Mouse (Mus musculus): ENCODE data around the gene Fggy. TPM values are rescaled to one million over a fixed set of nuclear protein-coding genes. Genes with fewer than 3 reads are reported as not detected.

Fggy gene
- polyA plus RNA-seq, 1 experiment: not detected

DNA sequence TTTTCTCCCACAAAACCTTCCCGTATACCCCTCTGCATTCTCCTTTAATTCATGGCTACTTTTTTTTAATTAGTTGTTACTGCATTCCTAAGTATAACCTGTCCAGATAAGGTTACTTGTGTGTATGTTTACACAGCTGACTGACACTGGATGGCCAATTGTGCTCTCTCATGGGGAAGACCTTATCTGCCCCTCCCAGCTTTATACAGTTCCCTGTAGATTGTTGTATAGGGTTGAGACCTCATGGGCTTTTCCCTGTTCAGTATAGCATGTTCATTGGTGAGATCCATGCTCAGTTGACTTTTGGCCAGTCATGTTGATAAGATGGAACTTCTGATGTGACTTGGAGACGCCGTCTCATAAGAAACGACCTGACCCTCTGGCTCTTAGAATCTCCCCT, 363.1 kb downstream of the Fggy start:
- Histone ChIP-seq H3K4me1 (ENCODE audit: control insufficient read depth) (no peaks in the 10 kb centered on the region), H3K36me3 (ENCODE audit: control insufficient read depth) (no peaks in the 10 kb centered on the region; the same call in 1 of the 2 replicates), H3K4me3 (replicated peaks) (no peak overlapping the region), H3K9me3 (ENCODE audit: control insufficient read depth, low read length) (no peaks in the 10 kb centered on the region), H3K27me3 (ENCODE audit: control insufficient read depth) (no peaks in the 10 kb centered on the region)
- no peak for TF ChIP-seq GATA1 (IDR thresholded peaks at IDR 0.05; ENCODE audit: low read length)

DNA sequence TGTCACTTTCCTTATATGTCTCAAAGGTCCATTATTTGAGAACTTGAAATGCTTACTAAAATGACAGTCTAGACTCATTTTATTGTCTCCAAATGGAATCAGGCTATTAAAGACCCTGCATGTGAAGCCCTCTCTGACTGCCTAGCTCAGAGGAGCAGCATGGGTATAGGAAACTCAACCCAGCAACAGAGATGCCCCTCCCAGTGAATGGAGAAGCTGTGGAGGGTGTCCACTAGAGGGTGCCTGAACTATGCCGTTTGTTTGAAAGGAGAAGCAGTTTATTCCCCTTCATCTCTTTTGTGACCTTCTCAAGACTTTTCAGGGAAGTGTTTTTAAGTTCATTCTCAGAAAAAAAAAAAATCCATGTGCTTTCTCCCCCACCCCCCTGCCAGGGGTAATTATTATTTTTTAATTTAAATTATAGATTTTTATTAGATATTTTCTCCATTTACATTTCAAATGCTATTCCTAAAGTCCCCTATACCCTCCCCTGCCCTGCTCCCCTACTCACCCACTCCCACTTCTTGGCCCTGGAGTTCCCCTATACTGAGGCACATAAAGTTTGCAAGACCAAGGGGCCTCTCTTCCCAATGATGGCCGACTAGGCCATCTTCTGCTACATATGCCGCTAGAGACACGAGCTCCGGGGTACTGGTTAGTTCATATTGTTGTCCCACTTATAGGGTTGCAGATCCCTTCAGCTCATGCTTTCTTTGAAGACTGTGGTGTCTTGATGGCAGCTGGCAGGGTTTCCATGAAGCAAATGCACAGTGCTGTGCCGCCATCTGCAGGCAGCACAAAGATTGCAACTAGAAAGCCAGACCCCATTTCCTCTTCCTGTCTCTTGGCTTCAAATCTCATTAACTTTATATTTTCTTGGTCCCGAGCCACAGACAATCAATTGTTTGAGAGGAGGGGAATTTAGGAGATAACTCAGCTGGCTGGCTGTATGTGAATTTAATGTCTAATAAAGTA, 367.2 kb downstream of the Fggy start:
- Histone ChIP-seq H3K36me3 (ENCODE audit: control insufficient read depth) (no peaks in the 10 kb centered on the region), H3K4me1 (ENCODE audit: control insufficient read depth) (no peaks in the 10 kb centered on the region)
- TF ChIP-seq GATA1 (IDR thresholded peaks at IDR 0.05; ENCODE audit: low read length): no peak
- TF ChIP-seq TAL1 (IDR thresholded peaks at IDR 0.05; ENCODE audit: low read length): no peak

DNA sequence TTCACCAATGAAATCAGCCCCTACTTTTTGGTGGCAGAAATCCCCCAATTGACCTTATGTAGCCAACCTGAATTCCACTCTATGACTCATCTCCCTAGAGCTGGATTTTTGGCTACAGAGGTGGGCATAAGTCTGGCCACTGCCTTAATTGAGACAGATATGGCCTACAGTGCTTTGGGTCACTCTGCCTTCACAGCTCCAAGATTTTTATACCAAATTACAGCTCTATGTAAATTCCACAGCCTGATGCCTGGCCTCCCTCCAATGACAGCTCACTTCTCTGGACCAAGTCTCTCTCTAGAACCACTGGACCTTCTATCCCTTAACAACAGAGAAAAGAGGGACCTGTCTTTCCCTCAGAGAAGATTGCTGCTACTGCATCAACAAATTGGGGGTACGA, 371.5 kb downstream of the Fggy start:
- Histone ChIP-seq H3K4me3 (replicated peaks) (no peak overlapping the region), H3K9me3 (ENCODE audit: control insufficient read depth, low read length) (no peaks in the 10 kb centered on the region), H3K36me3 (ENCODE audit: control insufficient read depth) (no peaks in the 10 kb centered on the region), H3K27me3 (ENCODE audit: control insufficient read depth) (no peaks in the 10 kb centered on the region), H3K4me1 (ENCODE audit: control insufficient read depth) (no peaks in the 10 kb centered on the region)
- no peak for TF ChIP-seq GATA1 (IDR thresholded peaks at IDR 0.05; ENCODE audit: low read length)
- no peak for TF ChIP-seq TAL1 (IDR thresholded peaks at IDR 0.05; ENCODE audit: low read length)

More for the DNA sequence above, 367.2 kb downstream of the Fggy start:
- H3K4me3 ChIP-seq (replicated peaks): no peak overlapping the region
- no peaks in the 10 kb centered on the region for H3K9me3 ChIP-seq (ENCODE audit: control insufficient read depth, low read length)
- no peaks in the 10 kb centered on the region for H3K27me3 ChIP-seq (ENCODE audit: control insufficient read depth)

DNA sequence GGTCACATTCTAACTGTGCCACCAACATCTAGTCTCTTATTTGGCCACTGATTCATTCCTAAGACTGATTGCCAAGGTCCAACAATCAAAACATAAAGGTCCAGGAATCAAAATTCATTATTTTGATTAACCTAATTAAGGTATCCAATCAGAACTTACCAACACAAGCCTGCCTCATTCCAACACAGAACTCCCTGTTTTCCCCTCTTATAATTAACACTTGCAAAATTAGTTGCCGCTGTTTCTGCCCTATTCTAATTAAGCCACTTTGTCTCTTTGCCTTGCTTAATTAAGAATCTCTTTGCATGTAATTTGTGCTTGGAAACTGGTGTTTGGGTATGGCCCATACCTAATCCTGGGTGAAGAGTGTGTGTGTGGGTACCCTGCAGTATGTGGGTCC, 372.6 kb downstream of the Fggy start:
- Histone ChIP-seq H3K27me3 (ENCODE audit: control insufficient read depth) (no peaks in the 10 kb centered on the region), H3K36me3 (ENCODE audit: control insufficient read depth) (no peaks in the 10 kb centered on the region), H3K4me3 (replicated peaks) (no peak overlapping the region), H3K9me3 (ENCODE audit: control insufficient read depth, low read length) (no peaks in the 10 kb centered on the region), H3K4me1 (ENCODE audit: control insufficient read depth) (no peaks in the 10 kb centered on the region)
- TF ChIP-seq TAL1 (IDR thresholded peaks at IDR 0.05; ENCODE audit: low read length) (no peak), GATA1 (IDR thresholded peaks at IDR 0.05; ENCODE audit: low read length) (no peak)

DNA sequence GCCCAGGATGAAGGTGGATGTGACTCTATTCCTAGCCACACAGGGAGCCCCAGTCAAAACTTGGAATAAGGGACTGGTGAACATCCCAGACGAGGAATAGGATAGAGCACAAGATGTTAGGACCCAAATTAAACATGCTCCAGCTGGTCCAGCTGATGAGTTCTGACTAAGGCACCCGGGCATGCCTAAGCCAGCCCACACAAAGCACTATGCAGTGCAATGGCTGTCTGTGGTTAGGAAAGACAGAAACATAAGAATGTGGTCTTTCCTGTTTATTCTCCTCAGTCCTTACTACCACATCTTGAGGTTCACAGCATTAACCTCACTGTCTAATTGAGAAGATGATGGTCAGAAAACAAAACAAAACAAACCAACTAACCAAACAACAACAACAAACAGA, 374.0 kb downstream of the Fggy start:
- Histone ChIP-seq H3K36me3 (ENCODE audit: control insufficient read depth) (no peaks in the 10 kb centered on the region), H3K4me1 (ENCODE audit: control insufficient read depth) (no peaks in the 10 kb centered on the region), H3K27me3 (ENCODE audit: control insufficient read depth) (no peaks in the 10 kb centered on the region), H3K4me3 (replicated peaks) (no peak overlapping the region), H3K9me3 (ENCODE audit: control insufficient read depth, low read length) (no peaks in the 10 kb centered on the region)
- TF ChIP-seq GATA1 (IDR thresholded peaks at IDR 0.05; ENCODE audit: low read length): no peak
- no peak for TF ChIP-seq TAL1 (IDR thresholded peaks at IDR 0.05; ENCODE audit: low read length)

DNA sequence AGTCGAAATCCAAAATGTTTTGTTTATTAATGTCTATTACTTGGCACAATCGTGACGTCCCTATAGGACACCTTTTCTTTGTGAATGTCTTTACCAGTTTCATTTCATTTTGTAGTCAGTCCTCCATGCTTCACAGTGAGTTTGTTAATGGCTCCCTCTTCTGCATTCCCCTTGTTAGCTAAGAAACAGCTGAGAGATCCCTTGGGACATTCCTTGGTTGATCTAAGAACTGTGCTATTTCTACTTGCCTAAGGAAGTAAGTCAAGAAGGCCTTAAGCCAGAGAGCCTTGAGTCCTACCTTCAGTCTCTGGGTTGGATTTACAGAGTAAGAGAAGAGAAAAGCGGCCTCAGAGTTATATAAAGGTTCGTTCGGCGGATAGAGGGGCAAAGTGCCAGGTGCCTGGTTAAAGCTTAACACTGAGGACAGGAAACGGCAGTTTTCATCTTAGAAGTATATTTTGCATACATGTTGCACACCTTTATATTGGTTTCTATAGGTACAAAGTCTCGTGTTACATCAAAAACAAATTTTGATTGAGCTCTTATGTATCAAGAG, 376.6 kb downstream of the Fggy start:
- Histone ChIP-seq H3K27me3 (ENCODE audit: control insufficient read depth) (no peaks in the 10 kb centered on the region), H3K36me3 (ENCODE audit: control insufficient read depth) (no peaks in the 10 kb centered on the region), H3K4me1 (ENCODE audit: control insufficient read depth) (no peaks in the 10 kb centered on the region), H3K9me3 (ENCODE audit: control insufficient read depth, low read length) (no peaks in the 10 kb centered on the region), H3K4me3 (replicated peaks) (no peak overlapping the region)
- TF ChIP-seq GATA1 (IDR thresholded peaks at IDR 0.05; ENCODE audit: low read length) (no peak), TAL1 (IDR thresholded peaks at IDR 0.05; ENCODE audit: low read length) (no peak)

DNA sequence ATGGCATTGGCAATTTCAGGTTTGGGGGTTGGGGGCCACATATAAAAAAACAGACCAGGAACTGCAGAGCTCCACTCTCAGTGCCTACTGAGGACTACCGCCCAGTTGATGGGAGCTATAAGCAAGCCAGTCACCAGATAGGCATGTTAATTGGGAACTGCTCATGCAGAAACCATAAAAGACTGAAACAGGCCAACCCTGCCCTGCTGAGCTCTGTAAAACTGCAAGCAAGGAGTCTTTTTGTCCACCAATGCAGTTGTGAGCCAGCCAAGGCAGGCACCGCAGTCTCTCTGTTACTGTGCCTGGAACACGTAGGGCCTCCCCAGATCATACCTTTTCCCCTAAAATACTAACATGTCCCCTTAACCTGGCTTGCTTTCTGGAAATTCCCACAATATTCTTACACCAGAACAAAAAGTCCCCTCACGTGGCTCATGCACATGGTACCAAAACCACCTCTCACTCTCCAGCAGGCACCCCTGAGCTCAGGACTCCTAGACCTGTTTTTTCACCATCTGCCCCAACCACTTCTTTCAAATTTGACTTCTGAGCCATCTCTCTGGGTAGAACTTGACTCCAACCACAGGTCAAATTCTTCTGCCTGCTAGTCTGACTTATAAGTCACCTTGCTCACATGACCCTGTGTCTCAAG, 377.2 kb downstream of the Fggy start:
- Histone ChIP-seq H3K4me1 (ENCODE audit: control insufficient read depth) (no peaks in the 10 kb centered on the region), H3K4me3 (replicated peaks) (no peak overlapping the region), H3K27me3 (ENCODE audit: control insufficient read depth) (no peaks in the 10 kb centered on the region), H3K36me3 (ENCODE audit: control insufficient read depth) (no peaks in the 10 kb centered on the region), H3K9me3 (ENCODE audit: control insufficient read depth, low read length) (no peaks in the 10 kb centered on the region)
- TF ChIP-seq GATA1 (IDR thresholded peaks at IDR 0.05; ENCODE audit: low read length): no peak
- no peak for TF ChIP-seq TAL1 (IDR thresholded peaks at IDR 0.05; ENCODE audit: low read length)

DNA sequence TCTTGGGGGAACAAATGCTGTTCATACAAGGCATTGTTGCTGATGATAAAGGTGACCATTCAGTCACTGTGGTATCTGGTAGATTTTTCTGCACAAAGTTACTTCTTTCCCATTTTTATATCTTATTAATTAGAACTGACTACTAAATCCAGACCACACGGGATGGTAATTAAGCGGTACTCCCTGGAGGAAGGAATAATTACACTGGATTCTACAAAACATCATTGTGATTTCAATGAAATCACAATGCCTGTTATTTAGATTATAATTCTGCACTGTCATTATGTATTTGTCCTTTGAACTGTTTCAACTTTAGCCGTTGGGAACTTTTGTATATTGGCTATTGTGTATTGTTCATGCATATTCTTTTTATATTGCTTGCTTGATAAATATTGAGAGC, 381.4 kb downstream of the Fggy start:
- no peaks in the 10 kb centered on the region for H3K27me3 ChIP-seq (ENCODE audit: control insufficient read depth)
- H3K9me3 ChIP-seq (ENCODE audit: control insufficient read depth, low read length): no peaks in the 10 kb centered on the region
- no peak overlapping the region for H3K4me3 ChIP-seq (replicated peaks)
- H3K36me3 ChIP-seq (ENCODE audit: control insufficient read depth): no peaks in the 10 kb centered on the region
- TF ChIP-seq GATA1 (IDR thresholded peaks at IDR 0.05; ENCODE audit: low read length) (no peak), TAL1 (IDR thresholded peaks at IDR 0.05; ENCODE audit: low read length) (no peak)
- H3K4me1 ChIP-seq (ENCODE audit: control insufficient read depth): no peaks in the 10 kb centered on the region

DNA sequence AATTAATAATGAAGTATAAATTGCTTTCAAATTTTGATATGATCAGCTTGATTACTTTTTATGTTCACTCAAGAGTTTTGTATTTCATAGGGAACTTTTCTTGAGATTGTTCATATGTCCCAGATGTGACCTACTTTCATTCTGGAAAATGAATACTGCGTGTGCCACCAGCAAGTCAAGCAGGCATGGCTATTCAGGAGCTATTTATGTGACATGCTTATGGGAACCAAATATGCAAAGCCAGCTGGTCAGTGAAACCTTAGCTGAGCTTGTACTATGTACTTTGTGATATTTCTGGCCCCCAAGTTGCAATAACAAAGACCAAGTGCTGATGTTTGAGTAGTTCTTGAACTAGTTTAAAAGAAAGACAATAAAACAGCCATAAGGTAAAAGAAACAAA, 390.6 kb downstream of the Fggy start:
- Histone ChIP-seq H3K4me1 (ENCODE audit: control insufficient read depth) (no peaks in the 10 kb centered on the region), H3K4me3 (replicated peaks) (no peak overlapping the region), H3K36me3 (ENCODE audit: control insufficient read depth) (no peaks in the 10 kb centered on the region), H3K9me3 (ENCODE audit: control insufficient read depth, low read length) (no peaks in the 10 kb centered on the region), H3K27me3 (ENCODE audit: control insufficient read depth) (no peaks in the 10 kb centered on the region)
- TF ChIP-seq GATA1 (IDR thresholded peaks at IDR 0.05; ENCODE audit: low read length): no peak
- no peak for TF ChIP-seq TAL1 (IDR thresholded peaks at IDR 0.05; ENCODE audit: low read length)

Measured in erythroblast, embryonic 14.5 days (primary cell).